Mouse (Mus musculus): Measurements from ENCODE around the gene Zfp831.

Zfp831 gene

GRCm38 (mm10) chr2:174652864-174653263 lies 9.5 kb downstream of the Zfp831 start:
- DNase-seq (ENCODE audit: low spot score), result no peak

GRCm38 (mm10) chr2:174655341-174655740 lies 12.0 kb downstream of the Zfp831 start:
- DNase-seq (ENCODE audit: low spot score), result no peak

DNA sequence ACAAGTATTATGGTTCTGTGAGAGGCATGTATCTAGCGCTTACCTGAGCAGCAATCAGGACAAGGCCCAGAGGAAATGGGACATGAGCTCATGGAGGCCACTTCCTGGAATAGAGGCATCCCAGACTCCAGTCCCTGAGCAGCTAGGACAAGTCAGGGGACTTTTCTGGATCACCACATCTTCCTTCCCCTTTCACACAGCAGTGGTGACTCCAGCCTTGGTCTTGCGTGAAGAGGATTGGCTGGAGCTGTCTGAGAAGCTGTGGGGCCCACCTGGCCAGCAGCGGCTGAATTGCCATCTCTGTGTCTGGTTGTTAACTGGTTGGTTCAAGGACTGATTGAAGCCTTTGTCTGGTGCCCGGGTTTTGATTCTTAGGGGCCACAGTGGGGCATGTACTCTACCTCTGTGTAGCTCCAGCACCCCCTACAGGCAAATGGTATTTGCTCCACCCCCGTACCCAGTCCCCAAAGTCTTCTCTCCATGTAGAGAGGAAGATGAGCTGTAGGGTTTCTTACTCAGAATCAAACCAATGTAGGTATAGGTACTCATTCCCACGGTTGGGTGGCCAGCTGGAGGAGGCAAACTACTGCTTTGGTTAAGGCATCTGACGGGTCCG lies 15.0 kb downstream of the Zfp831 start:
- no peak for DNase-seq (ENCODE audit: low spot score)

DNA sequence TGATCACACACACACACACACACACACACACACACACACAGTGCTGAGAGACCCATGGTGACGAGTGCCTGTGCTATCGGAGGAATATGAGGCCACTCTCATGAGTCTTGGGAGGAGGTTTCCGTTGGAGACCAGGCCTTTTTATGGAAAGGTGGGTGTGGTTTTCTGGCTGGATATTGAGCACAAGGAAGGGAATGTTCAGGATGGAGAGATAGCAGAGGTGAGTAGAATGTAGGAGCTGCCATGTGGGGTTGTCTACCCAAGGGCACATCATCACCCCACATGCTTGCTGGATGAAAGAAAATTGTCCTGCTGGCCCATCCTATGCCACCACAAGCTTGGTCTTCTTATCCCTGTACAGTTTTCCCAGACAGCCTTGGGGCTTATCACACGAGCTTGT lies 16.5 kb downstream of the Zfp831 start:
- DNase-seq (ENCODE audit: low spot score), result no peak

DNA sequence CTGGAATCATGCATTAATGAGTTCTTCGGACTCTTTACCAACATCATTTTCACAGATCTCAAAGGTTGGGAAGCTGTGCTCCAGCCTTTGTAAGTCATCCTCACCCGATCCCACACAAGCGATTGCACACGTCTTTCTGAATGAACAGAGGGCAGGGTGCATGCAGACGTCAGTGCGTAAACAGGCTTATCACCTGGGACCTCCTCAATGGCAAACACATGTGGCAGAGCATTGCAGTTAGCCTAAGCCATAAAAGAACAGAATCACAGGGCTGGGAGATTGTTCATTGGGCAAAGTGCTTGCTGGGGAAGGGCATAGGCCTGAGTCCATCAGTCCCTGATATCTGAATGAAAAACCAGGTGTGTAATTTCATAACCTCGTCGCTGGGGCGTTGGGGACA lies 17.0 kb downstream of the Zfp831 start:
- no peak for DNase-seq (ENCODE audit: low spot score)

GRCm38 (mm10) chr2:174661436-174662171 lies 18.3 kb downstream of the Zfp831 start:
- DNase-seq (ENCODE audit: low spot score), result no peak

DNA sequence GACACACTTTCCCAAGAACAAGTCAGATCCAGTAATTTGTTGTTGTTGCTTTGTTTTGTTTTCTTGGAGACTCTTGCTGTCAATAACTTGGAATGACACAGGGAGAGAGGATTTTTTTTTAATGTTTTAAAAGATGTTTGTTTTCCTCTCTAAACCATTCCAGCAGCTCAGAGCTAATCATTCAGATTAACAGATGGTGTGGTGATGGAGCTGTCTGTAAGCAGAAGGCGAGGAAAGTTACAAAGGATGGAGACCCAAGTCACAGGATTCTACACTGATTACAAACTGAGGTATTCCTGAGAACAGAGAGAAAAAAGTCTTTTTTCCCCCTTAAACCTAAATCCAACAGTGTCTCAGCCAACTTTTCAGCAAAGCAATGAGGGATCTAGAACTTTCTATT lies 19.3 kb downstream of the Zfp831 start:
- no peak for DNase-seq (ENCODE audit: low spot score)

- DNase-seq (ENCODE audit: low spot score), result no peak
Observed at GRCm38 (mm10) chr2:174665404-174665803, 22.1 kb downstream of the Zfp831 start.

DNA sequence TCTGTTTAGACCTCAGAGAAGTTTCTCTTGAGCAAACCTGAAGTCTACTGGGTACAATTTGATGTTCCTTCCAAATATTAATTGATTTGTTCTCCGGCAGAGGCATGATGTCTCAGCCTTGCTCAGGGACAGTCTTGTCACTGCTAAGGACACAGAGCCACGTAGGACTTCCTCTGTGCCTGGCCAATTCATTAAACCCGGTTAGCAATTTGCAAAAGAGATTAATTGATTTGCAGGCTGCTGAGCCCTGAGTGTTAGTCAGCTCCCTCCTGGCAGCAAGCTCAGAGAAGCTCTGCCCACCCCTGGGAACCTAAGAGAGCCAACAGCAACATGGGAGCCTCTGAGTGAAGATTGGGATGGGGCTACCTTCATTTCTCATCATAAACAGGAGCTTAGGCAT lies 25.5 kb downstream of the Zfp831 start:
- DNase-seq (ENCODE audit: low spot score), result no peak

- DNase-seq (ENCODE audit: low spot score), result no peak
Observed at GRCm38 (mm10) chr2:174672506-174673190, 29.3 kb downstream of the Zfp831 start.

GRCm38 (mm10) chr2:174673592-174674286 lies 30.4 kb downstream of the Zfp831 start:
- peak; percentile 90 for DNase-seq (ENCODE audit: low spot score)

DNA sequence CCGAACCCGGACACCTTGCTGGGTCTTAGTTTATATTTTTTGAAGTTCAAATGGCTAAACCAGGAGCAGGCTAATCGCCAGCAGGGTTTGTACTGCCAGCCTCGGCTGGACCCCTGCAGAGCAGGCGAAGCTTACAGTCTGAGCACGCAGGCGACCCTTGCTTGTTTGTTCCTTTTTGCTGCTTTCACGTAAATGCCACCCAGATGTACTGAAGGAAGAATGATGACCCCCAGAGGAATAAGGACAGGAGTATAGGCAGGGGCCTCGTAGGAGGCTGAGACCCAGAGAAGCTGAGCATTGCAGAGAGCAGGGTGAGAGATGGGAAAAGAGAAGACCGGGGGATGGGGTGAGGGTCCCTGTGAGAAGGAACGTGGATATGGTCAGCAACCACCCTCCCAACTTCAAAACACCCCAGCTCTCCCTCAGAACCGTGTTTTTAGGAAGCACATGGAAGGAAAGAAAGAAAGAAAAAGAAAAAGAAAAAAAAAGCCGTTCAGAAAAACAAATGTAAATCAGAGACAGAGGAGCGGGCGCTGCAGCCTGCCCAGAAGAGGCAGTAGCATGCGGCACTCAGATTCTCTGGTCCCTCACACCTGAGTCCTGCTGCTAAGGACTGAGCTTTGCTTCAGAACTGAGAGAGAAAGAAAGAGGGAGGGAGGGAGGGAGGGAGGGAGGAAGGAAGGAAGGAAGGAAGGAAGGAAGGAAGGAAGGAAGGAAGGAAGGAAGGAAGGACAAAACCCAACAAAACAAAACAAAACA lies 31.1 kb downstream of the Zfp831 start:
- no peak for DNase-seq (ENCODE audit: low spot score)

DNA sequence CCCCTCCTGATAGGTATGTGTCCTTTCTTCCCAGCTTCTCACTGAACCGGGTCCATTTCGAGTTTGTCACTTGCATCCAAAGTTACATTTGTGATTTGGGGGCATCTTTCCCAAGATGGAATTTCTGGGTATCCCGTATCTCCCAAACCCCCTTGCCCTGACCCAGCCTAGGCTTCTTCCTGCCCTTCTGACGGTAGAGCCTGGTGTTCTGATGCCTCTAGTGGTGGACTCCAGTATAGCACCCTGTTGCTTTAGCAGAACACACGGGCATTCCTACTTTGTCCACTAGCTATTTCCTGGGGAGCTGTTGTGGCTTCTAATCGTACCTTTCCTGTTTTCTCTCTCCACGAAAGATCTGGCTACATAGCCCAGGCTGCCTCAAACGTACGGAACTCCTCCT lies 32.3 kb downstream of the Zfp831 start:
- DNase-seq (ENCODE audit: low spot score), result peak; percentile 80

DNA sequence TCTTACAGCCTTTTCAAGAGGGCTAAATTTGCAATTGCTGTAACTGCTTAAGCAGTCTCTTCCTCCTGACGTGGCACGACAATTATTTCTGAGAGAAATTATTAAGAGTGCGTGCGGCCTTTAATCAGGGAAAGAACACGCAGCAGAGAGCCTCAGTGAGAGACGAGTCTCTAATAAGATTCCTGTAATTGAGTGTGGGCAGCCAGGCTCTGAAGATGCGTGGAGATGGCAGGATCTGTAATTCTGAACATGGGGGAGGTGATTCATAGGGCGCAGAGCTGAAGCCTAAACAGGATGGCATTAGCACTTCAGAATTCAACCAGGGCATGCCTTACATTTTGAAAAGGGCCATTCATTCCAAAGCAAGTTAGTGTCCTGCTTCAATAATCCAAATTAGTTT lies 58.0 kb downstream of the Zfp831 start:
- DNase-seq (ENCODE audit: low spot score), result no peak

DNA sequence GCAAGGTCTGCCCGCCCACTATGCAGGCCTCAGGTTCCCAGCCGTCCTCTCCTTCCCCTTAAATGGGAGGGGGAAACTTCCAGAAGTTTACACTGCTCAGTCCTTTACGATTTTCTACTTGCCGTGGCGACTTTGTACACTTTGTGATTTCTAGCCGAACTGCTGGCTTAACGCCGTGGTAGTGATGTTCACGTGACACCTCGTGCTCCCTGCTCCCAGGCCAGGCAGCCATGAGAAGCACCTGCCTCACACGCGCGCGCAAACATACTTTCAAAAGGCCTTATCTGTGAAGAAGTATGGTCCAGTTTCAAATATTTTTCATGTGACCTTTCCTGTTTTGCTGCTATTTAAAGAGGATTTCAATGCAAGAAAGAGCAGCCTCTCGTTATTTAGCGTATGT lies 63.8 kb downstream of the Zfp831 start:
- DNase-seq (ENCODE audit: low spot score), result no peak

DNA sequence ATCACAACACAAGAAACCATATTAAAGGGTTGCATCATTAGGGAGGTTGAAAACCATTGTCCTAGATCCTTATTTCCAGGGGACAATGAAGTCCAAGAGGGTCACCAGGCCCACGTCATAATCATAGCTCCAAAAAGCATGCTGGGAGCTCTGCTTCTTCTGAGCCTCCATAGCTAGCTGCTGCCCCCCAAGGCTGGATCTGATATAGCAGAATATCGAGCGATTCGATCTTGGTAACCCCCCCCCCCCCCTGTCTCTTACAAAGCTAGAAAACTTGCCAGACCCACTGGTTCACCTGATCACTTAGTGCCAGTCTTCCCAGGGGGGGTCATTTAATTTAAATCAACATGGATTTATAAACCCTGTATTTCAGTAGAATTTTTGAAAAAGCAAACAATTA lies 65.3 kb downstream of the Zfp831 start:
- no peak for DNase-seq (ENCODE audit: low spot score)

DNA sequence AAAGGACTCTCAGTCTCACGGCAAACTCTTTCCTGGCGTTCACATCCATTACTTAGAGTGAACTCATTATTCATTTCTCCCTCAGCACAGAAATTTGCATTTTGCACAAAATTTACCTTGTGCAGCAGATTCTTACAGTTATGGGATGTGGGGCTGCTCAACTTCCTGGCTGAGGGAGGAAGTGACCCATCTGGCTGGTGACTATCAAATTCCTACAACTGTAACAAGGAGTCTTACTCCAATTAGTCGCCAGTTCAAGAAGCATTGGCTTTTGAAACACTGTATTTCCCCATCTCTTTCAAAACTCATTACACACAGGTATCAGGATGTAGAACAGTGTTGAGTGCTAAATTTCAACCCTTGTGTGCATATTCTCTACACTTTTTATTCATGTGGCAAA lies 66.9 kb downstream of the Zfp831 start:
- DNase-seq (ENCODE audit: low spot score), result no peak

- DNase-seq (ENCODE audit: low spot score), result no peak
Observed at GRCm38 (mm10) chr2:174712043-174712442, 68.7 kb downstream of the Zfp831 start.

DNA sequence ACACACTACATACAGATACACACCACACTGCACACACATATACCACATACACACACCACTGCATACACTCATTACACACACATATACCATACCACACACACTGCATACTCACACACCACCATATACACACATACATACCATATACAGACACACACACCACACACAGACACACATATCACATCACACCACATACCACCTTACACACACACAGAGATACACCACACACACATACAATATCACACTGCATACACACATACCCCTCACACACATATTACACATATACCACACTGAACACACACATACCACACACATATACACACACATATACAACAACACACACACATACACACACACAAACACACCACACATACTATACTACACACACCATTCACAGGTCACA lies 72.6 kb downstream of the Zfp831 start:
- DNase-seq (ENCODE audit: low spot score), result no peak

GRCm38 (mm10) chr2:174717857-174718256 lies 74.5 kb downstream of the Zfp831 start:
- DNase-seq (ENCODE audit: low spot score), result no peak

DNA sequence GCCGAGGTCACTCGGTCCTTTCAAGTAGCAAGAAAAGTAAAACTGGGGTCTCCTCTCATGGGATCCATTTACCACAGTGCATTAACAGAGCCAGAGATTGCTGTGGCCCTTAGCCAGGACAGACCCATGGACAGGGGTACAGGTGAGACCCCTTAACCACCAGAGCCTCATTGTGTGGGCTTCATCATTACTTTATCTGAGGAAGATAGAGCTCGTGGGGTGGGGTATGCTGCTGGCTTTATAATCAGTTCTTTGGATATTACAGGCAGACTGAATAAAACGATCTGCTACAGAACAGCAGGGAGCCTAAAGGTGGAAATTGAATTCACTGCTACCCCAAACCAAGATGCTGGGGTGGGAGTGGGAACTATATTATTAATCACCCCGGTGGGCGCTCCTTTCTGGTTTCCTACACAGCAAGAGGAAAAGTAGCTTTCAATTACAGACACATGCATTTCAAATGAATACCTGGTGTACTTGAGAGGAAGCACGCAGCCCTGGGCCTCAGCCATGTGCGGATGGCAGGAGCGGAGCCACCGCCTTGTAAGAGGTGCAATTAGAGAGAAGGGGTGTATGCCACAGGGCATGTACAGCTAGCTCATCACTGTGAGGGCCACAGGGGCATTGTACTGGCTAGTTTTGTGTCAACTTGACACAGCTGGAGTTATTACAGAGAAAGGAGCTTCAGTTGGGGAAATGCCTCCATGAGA lies 83.9 kb downstream of the Zfp831 start:
- no peak for DNase-seq (ENCODE audit: low spot score)
